Mouse (Mus musculus) adrenal gland, adult 8-10 months (tissue): ENCODE measurements at regions not wholly inside any gene's neighbourhood (a gene's known extent, or its start where the extent isn't known, plus 50 kb on each side); places are given as distances from the start of the nearest gene placed in this dataset.
"Not testable (repeated sequence)": the region's sequence is repeated elsewhere in the genome, so short reads cannot be mapped to it uniquely, and the experiment has no call there.

Source experiments
- DNase-seq: peaks from one replicate; pipeline ENCODE4 v3.0.0; 2022

- no peak for DNase-seq
Measured at GRCm38 (mm10) chr5:52010426-52010825, 179.9 kb downstream of the Dhx15 start.

GRCm38 (mm10) chr5:52008942-52009341 lies 181.4 kb downstream of the Dhx15 start:
- no peak for DNase-seq

GRCm38 (mm10) chr5:52006843-52007242 lies 183.5 kb downstream of the Dhx15 start:
- DNase-seq: no peak

- DNase-seq: no peak
Measured at GRCm38 (mm10) chr5:51990847-51991610, 199.3 kb downstream of the Dhx15 start.

GRCm38 (mm10) chr5:51989396-51989795 lies 200.9 kb downstream of the Dhx15 start:
- DNase-seq: no peak

- no peak for DNase-seq
Measured at GRCm38 (mm10) chr5:51988913-51989312, 201.4 kb downstream of the Dhx15 start.

DNA sequence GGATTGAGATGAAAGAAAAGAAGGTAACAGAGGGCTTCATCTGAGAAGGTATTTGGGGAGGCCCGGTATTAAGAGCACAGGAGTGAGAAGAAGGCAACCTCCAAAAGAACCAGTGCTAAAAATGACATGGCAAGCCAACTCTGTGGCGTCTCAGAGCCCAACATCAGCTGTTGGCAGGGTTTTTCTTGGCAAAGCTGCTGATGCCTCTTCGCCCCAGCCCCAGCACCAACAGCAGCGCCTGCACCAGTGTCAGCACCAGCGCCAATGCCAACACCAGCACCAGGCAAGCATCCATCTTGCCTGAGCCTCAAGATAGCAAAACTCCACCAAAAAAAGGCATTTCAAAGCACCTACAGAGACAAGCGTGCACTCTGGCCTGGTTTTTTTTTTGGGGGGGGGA lies 205.3 kb downstream of the Dhx15 start:
- DNase-seq: no peak

DNA sequence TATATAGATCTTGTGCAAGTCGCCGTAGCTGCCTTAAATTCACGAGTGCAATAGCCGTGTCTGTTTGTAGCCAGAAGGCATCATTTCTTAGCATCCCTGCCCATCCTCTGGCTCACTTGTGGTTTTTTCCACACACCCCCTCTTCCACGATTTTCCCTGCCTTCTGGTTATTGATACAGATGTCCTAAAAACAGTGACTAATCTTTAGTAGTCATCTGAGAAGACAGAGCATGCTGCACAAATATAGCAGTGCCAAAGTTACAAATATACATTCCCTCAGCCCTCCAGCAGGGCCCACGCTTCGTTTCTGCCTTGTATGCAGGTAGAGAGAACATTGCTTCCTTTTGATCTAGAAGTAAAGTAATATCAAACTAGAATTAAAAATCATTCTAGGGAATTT lies 207.5 kb downstream of the Dhx15 start:
- DNase-seq: no peak

DNA sequence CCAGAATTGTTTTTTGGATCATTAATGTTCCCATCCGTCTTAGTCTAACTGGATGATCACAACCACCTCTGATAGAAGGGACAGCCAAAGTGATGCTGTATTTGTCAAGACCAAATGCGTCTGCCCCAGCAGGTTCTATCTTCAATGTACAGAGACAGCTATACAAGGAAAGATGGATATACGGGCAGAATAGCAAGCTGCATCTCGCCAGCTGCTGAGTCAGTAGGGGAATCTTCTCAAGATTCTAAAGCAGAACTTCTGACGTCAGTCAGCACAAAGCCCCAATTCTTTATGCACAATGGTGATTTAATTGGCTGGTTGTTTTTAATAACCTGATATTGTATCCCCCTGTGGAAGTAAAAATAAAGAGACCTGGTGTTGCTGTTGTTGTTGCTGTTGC lies 209.4 kb downstream of the Dhx15 start:
- DNase-seq: no peak

GRCm38 (mm10) chr5:51952499-51952898 lies 237.8 kb downstream of the Dhx15 start:
- no peak for DNase-seq

DNA sequence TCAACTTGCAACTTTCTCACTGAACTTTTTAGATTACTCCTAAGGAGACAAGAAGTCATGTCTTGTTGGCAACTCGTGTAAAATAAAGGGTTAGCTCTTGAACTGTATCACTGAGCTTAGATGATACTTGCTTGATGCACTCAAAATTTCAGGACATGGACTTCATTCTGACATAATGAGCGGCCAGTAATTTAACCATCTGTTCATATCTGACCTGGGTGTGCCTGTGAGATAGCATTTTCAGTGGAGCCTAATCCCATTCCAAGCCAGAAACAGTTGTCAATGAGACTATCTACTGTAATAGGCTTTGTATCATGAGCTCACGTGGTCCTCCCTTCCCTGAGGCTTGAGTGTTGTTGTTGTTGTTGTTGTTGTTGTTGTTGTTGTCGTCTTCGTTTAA lies 240.3 kb downstream of the Dhx15 start:
- DNase-seq: no peak

- DNase-seq: no peak
Measured at GRCm38 (mm10) chr5:51946062-51946461, 244.3 kb downstream of the Dhx15 start.

GRCm38 (mm10) chr5:51941925-51942291 lies 248.4 kb downstream of the Dhx15 start:
- DNase-seq: not testable (repeated sequence)

GRCm38 (mm10) chr5:51941255-51941924 lies 248.9 kb downstream of the Dhx15 start:
- no peak for DNase-seq

GRCm38 (mm10) chr5:51938845-51939244 lies 251.5 kb downstream of the Dhx15 start:
- no peak for DNase-seq

GRCm38 (mm10) chr5:51937320-51937719 lies 253.0 kb downstream of the Dhx15 start:
- no peak for DNase-seq

DNA sequence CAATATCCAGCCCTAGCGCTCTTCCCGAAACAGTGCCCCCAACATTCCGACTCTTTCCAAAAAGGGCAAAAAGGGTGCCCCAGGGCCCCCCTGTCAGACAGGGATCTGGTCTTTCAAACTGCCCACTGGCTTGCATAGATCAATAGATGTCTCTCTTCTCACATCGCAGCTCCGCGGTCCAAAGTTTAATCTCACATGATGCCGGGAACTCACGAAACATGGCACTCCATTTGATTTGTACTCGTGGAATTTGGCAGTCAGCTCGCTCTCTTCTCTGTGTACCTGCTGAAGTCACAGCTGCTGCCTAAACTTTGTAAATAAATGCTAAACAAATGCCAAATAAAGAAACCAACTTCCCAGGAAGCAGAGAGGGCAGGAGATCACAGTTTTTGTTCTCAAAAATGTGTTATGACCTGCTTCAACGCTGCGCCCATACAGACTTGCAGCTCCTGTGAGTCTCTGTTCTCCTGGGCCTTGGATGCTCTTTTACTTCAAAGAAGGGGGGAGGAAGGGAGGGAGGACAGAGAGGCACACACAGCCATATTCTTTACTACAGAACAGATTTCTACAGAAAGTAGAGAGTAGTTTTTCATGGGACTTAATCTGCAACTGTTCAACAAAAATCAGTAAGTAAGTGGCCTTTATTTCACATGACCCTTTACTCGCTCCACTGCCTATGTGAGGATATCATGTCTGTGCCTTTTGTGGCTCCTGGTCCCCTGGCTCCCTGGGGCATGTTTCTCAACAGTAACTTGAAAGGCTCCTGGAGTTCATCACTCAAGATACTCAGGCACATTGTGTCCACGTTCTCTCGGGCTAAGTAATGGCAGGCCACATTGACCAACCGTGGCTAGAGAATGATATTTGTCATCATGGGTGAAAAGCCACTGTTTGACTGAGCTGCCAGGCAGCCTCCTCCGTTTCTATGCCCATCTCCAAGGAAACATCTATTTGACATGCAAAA lies 254.6 kb downstream of the Dhx15 start:
- DNase-seq: no peak

DNA sequence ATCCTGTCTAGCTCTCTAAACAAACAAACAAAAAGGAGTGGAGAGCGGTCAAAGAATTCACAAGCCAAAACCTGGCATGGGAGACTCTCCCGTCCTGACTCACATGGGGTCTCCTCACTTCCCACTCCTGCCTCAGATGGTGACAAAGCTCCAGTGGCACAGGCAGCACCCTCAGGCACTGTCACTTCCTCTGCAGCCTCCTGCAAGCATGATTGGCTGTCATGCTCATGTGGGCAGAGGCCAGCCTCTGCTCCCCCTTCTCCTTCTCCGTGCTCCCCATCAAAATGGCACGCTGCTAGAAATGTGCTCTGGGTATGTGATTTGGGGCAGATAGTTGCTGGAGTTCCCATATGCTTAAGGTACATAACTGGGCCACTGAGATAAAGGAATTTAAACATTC lies 255.4 kb downstream of the Dhx15 start:
- no peak for DNase-seq

- no peak for DNase-seq
Measured at GRCm38 (mm10) chr5:51933331-51933730, 257.0 kb downstream of the Dhx15 start.

- DNase-seq: no peak
Measured at GRCm38 (mm10) chr5:51930416-51930815, 259.9 kb downstream of the Dhx15 start.

- DNase-seq: no peak
Measured at GRCm38 (mm10) chr5:51928801-51929200, 261.5 kb downstream of the Dhx15 start.

GRCm38 (mm10) chr5:51923417-51923816 lies 266.9 kb downstream of the Dhx15 start:
- DNase-seq: no peak

DNA sequence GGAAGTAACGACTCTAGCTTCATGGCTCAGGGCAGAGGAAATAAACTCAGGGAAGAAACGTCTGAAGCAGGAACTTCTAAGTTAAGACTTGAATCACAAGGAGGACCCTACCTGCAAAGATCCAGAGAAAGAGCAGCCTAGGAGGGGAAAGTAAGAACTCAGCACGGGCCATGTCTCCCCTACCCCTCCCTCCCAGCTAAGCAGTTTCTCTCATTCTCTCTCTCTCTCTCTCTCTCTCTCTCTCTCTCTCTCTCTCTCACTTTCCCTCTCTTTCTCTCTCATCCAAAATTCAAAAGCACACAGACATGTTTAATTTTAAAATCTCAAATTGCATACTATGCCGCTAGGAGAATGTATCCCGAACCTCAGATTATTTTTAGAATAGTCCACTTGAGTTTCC lies 267.3 kb downstream of the Dhx15 start:
- no peak for DNase-seq
